Mouse (Mus musculus): ENCODE measurements at regions not wholly inside any gene's neighbourhood (a gene's known extent, or its start where the extent isn't known, plus 50 kb on each side); places are given as distances from the start of the nearest gene placed in this dataset.

DNA sequence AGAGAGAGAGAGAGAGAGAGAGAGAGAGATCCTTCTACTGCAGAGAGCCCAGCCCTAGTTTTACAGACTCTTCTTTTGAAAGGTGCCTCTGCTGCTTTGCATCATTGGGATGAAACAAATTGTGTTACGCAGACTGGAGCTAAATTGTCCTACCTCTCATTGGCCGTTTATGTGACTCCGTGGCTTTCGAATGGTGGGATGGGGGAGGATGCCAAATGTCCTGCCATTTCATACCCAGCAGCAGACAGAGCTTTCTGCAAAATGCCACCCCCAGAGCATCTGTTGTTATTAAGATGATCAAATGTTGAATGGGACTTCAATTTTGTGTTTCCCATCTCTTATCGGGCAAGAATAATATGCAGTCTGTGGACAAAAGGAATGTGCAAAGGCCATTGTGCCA, 321.9 kb upstream of the Mki67 start:
- TF ChIP-seq GATA1 (IDR thresholded peaks at IDR 0.05; ENCODE audit: low read length) (no peak), TAL1 (IDR thresholded peaks at IDR 0.05; ENCODE audit: low read length) (no peak)
